Mouse (Mus musculus) limb, embryonic 10.5 days (tissue): ENCODE results near the gene Lck. TPM values are rescaled to one million over a fixed set of nuclear protein-coding genes. Genes with fewer than 3 reads are reported as not detected.

ENCODE experiments used
- DNase-seq: peaks from one replicate; pipeline ENCODE4 v3.0.0-alpha.2; 2017; ENCODE audit warnings: low spot score
- H3K27ac ChIP-seq: fragments of 300-500 bp; sonication (generic); 2 replicates; pipeline ENCODE4 v1.5.1; 2016; ENCODE audit warnings: mild to moderate bottlenecking
- H3K27me3 ChIP-seq: fragments of 300-500 bp; sonication (generic); 2 replicates; pipeline ENCODE4 v1.6.1; 2016; ENCODE audit warnings: low read depth, mild to moderate bottlenecking; ENCODE audit not compliant: poor library complexity, severe bottlenecking
- H3K36me3 ChIP-seq: fragments of 300-500 bp; sonication (generic); 2 replicates; pipeline ENCODE4 v1.6.1; 2016; ENCODE audit warnings: mild to moderate bottlenecking, moderate library complexity
- H3K4me1 ChIP-seq: fragments of 300-500 bp; sonication (generic); 2 replicates; pipeline ENCODE4 v1.6.1; 2016
- H3K4me3 ChIP-seq: fragments of 300-500 bp; sonication (generic); 2 replicates; pipeline ENCODE4 v1.5.1; 2016; ENCODE audit warnings: mild to moderate bottlenecking, moderate library complexity
- H3K9me3 ChIP-seq: fragments of 300-500 bp; sonication (generic); replicated peaks from 2 replicates; pipeline ENCODE4 v1.6.1; 2016; ENCODE audit warnings: mild to moderate bottlenecking
- WGBS: fragments of 180-500 bp; shearing (Covaris S2); methylation state at CpG from one replicate; pipeline ENCODE4 v1.1.7; 2016; 5-methylcytosine and 5-hydroxymethylcytosine counted together
- polyA plus RNA-seq: library from polyadenylated mRNA; unstranded; fragments of >200 nt; fragmentation: Nextera tagmentation; extraction: Ambion mirVana; gene quantifications from 2 replicates; pipeline ENCODE4 v1.2.1, GENCODE M21; 2016

The Lck gene
- polyA plus RNA-seq, 1 experiment from 2014 or later, result 10.3 TPM

DNA sequence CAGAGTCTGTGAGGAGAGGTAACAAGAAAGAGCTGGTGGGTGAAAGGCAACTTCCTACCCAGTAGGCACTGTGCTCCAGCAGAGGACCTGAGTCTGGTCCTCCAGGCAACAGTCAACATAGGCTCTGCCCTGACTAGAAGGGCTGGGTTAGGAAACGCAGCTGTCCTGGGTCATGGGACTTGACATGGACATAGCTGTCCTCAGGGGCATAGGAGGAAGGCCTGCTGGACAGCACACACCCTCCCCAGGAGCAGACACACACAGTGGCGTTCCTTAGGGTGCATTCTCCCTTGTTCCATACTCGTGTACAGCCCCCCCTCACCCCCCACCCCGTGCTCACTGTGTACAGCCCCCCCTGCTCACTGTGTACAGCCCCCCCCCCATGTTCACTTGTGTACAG is 37.0 kb upstream of the Lck start:
- Histone ChIP-seq H3K27ac (no peak overlapping the region), H3K4me1 (peaks cover 7% of the 10 kb centered on the region), H3K36me3 (peaks cover 48% of the 10 kb centered on the region), H3K4me3 (no peak overlapping the region), H3K27me3 (no peaks in the 10 kb centered on the region), H3K9me3 (no peaks in the 10 kb centered on the region)
- WGBS, result 80% methylated on average over 4 of the region's 4 CpGs
- DNase-seq, result no peak

DNA sequence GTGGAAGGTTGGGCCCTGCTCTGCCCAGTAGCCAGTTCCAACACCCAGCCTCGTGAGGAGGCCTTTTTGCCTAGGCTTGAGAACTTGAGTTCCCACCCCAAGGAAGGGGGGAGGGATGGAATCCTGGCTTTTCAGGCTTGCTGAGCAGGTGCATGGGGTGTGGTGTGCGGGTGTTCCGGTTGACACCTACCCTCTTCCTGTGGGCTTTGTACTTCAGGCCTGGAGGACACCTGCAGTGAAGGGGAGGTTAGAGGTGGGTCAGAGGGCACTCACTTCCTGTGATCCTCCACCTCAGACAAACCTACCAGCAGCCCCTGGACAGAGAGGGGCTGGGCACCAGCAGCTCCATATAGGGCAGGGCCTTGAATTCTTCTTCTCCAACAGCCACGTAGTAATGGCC is 36.6 kb upstream of the Lck start:
- Histone ChIP-seq H3K27ac (no peak overlapping the region), H3K4me1 (peaks cover 7% of the 10 kb centered on the region), H3K36me3 (peaks cover 52% of the 10 kb centered on the region), H3K4me3 (no peak overlapping the region), H3K27me3 (no peaks in the 10 kb centered on the region), H3K9me3 (no peaks in the 10 kb centered on the region)
- no peak for DNase-seq
- WGBS, result 72% methylated on average over 4 of the region's 4 CpGs

DNA sequence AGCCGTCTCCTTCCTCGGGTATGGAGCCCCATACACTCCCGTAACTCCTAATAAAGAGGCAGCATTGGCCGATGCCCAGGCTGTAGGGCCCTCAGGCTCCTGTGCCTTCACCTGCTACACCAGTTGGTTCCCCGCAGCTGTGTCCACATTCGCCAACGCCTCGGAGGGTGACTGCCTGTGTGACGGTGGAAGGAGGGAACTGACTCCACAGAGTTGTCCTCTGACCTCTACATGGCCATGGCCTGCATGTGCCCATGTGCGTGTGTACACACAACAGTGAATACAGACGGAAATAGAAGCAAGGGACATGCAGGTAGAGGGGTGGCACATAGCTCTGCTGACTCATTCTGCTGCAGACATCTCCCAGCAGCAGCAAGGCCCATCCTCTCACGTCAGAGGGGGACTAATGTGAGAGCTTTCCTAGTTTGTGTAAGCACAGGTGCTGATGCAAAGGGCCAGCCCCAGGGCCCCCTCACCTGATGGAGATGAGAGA is 35.7 kb upstream of the Lck start:
- WGBS, result 89% methylated on average over 12 of the region's 12 CpGs
- Histone ChIP-seq H3K27me3 (no peaks in the 10 kb centered on the region), H3K4me1 (peaks cover 7% of the 10 kb centered on the region), H3K9me3 (no peaks in the 10 kb centered on the region), H3K4me3 (no peak overlapping the region), H3K27ac (0 out of 2 replicates have a peak overlapping the region, but pooled peaks have one; percentile 50), H3K36me3 (peaks cover 61% of the 10 kb centered on the region)
- no peak for DNase-seq

DNA sequence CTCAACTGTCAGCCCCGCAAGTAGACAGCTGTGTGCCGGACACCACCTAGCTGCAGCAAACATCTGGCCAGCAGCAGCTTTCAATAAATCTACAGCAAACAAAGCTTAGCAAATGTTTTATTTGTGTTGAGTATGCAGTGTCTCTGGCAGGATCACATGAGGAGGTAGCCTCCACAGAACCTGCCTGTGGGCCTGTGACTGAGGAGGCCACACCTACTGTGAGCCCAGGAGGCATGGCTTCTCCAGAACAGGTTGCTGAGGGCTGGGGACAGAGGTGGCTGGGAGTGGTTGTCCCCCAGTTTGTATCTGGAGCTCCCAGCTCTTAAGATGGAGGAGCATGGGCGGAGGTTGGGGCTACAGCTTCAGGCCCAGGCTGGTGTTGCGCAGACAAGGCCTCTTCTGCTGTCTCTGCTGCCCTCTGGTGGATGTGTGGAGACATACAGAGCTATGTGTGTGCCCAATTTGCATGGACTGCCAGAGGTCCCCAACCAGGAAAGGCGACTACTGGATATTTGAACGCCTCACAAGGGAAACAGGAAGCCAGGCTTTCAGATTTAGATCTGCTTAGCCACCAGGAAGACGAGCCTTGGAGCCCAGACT is 35.1 kb upstream of the Lck start:
- 41% methylated on average over 7 of the region's 7 CpGs for WGBS
- Histone ChIP-seq H3K4me3 (no peak overlapping the region), H3K27me3 (no peaks in the 10 kb centered on the region), H3K27ac (0 out of 2 replicates have a peak overlapping the region, but pooled peaks have one; percentile 50), H3K9me3 (no peaks in the 10 kb centered on the region), H3K4me1 (peaks cover 7% of the 10 kb centered on the region), H3K36me3 (peaks cover 67% of the 10 kb centered on the region)
- DNase-seq, result peak; percentile 87

DNA sequence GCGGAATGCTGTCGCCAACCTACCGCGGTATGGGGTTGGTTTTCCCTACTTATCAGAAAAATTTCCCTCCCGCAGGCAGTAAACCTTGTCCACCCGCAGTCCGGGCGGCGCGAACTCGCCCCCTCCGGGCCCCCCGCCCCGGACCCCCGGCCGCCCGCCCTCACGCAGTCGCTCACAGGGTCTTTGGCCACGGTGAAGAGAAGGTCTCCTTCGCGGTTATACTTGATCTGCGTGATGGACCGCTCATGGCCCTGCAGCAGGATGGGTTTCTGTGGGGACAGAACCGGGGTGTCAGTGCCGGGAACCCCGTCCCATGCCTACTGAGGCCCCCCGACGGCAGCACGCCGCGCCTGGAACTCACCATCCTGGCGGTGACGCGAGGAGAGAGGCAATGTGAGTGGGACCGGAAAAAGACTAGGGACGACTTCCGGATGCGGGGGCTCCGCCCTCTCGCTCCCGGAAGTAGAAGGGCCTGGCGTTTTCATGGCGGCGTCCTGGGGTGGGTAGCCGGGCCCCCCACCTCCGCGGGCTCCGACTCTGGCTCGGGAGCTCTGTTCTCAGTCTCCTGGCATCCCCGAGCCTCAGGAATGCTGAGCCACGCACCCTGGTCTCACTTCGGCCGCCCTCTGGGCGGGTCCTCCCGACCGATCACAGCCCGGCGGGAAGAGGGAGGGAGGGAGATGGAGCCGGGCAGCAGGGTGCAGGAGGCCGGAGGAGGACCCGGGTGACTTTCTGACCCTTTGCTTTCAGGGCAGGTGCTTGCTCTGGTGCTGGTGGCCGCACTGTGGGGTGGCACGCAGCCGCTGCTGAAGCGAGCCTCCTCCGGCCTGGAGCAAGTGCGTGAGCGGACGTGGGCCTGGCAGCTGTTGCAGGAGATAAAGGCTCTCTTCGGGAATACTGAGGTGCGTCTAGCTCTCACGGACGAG is 27.1 kb upstream of the Lck start, which contains the start of the genes Eif3i and Tmem234:
Gene Eif3i (minus strand): TSS at position 416 of the 926 bp plus-strand sequence.
Gene Tmem234 (plus strand): TSS at position 436 of the 926 bp plus-strand sequence.
- peak within 1 kb of the TSS; percentile 93 for H3K27ac ChIP-seq
- peak; percentile 91 for DNase-seq

DNA sequence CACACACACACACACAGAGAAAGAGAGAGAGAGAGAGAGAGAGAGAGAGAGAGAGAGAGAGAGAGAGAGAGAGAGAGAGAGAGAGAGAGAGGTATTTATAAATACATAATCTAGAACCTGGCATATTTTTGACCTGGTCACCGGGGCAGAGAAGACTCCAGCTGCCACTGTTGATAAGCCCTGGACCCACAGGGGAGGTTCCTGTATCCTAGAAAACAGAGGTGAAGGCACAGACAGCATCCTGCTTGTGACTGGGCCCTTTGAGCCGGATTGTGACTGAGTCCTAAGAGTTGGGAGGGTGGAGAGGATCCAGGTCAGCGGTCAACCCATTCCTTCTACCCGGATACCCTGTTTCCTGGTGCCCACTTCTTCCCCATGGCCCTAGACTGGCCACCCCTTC is 15.4 kb upstream of the Lck start:
- no peak overlapping the region for H3K27ac ChIP-seq
- H3K4me1 ChIP-seq, result peaks cover 22% of the 10 kb centered on the region

More for the DNA sequence above, 27.1 kb upstream of the Lck start, which contains the start of the genes Eif3i and Tmem234:
- Histone ChIP-seq H3K27me3 (no peaks in the 10 kb centered on the region), H3K9me3 (no peaks in the 10 kb centered on the region), H3K4me1 (peaks cover 28% of the 10 kb centered on the region), H3K36me3 (peaks cover 77% of the 10 kb centered on the region), H3K4me3 (peak within 1 kb of the TSS; percentile 100)
- WGBS, result under 1% methylated on average over 74 of the region's 74 CpGs

DNA sequence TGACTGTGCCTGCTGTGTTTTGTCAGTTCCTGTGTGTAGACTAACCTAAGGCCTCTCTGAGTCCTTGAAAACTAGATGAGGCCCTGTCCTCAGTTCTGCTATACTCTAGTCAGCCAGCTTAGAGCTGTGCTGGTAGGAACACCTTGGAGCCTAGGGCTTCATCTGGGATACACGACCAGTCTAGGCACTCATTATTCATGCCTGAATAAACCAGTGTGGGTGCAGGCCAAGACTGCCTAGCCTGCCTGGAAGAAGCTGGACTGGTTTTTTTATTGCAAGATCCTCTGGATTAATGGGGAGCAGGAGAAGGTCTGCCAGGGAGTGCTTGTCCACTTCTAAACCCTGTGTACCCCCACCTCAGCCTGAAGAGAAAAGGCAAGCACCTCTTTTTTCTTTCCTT is 13.5 kb upstream of the Lck start:
- no peak for DNase-seq

More for the DNA sequence above, 15.4 kb upstream of the Lck start:
- WGBS, result 81% methylated on average over 4 of the region's 4 CpGs
- H3K4me3 ChIP-seq, result no peak overlapping the region
- H3K36me3 ChIP-seq, result peaks cover 40% of the 10 kb centered on the region
- no peak for DNase-seq
- no peaks in the 10 kb centered on the region for H3K9me3 ChIP-seq
- H3K27me3 ChIP-seq, result no peaks in the 10 kb centered on the region

DNA sequence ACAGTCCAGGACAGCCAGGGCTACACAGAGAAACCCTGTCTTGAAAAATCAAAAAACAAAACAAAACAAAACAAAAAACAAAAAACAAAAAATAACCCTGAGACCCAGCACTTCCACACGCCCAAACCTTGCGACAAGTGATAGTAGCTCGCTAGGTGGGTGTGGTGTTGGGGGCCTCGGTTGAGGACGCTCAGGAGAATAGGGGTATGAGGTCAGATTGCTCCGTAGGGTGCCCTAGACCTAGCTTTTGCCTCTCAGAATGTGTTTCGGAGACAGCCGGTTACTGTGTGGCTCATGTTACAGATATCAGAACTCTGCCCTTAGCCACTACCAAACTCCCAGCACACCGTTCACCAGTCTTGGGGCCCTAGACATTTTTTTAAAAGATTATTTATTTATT is 12.3 kb upstream of the Lck start:
- Histone ChIP-seq H3K27ac (0 out of 2 replicates have a peak overlapping the region, but pooled peaks have one; percentile 79), H3K4me1 (peaks cover 22% of the 10 kb centered on the region)
- WGBS, result 77% methylated on average over 9 of the region's 9 CpGs

More for the DNA sequence above, 13.5 kb upstream of the Lck start:
- WGBS, result 67% methylated on average over 1 of the region's 1 CpGs
- Histone ChIP-seq H3K9me3 (no peaks in the 10 kb centered on the region), H3K4me1 (peaks cover 22% of the 10 kb centered on the region), H3K27me3 (no peaks in the 10 kb centered on the region), H3K4me3 (no peak overlapping the region), H3K36me3 (peaks cover 21% of the 10 kb centered on the region), H3K27ac (no peak overlapping the region)

DNA sequence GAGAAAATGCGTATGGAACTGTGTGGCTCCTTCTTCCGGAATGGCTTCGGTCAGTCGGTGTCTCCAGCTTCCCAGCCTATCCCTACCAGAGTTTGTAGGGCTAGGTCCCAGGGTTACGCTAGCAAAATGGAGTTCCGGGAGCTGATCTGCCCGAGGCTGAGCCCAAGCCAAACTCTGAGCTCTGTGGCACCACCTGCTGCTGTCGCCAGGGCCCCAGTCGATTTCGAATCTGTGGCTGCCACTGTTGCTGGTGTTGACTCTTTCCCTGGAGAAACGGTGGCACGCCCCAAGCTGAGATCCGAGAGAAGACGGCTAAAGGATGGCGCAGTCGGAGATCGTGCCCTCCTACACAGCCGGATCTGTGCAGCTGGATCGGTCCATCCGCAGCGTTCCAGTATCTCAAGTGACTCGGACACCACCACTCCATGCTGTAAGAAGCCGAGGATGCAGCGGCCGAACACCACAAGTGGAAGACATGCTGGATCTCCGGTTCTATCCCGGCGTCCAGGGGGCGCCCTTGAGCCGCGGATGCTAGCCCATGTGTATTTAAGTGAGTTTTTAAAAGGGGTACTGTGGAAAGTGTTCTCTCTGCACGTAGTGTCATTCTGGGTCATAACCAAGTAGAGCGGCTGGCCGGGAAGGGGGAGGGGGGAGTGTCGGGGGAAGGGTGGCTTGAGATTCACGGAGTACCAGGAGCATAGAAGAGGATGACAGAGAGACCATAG is 11.6 kb upstream of the Lck start:
- H3K36me3 ChIP-seq, result peaks cover 2% of the 10 kb centered on the region
- WGBS, result 2% methylated on average over 36 of the region's 36 CpGs

More for the DNA sequence above, 12.3 kb upstream of the Lck start:
- H3K4me3 ChIP-seq, result peak overlapping the region; percentile 56; the same call in 1 of the 2 replicates
- DNase-seq, result no peak
- H3K27me3 ChIP-seq, result no peaks in the 10 kb centered on the region
- H3K36me3 ChIP-seq, result peaks cover 10% of the 10 kb centered on the region
- no peaks in the 10 kb centered on the region for H3K9me3 ChIP-seq

DNA sequence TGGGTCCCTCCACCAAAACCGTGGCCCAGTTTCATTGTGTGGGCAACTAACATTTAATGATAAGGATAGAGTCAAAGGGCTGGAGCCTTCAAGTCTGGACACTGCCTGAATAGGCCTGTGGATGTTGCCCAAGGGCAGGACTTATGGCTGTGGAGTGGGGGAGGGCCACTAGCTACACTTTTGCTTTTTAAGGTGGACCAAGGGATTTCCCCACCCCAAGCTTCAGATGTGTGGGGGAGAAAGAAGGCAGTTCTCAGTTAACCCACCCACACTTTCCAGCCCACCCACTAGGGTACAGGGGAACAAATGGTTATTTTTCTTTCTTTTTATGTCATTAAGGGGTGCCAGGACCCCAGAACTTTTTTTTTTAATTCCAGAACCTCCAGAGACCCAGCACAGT is 10.9 kb upstream of the Lck start:
- WGBS, result 69% methylated on average over 1 of the region's 1 CpGs
- Histone ChIP-seq H3K27me3 (no peaks in the 10 kb centered on the region), H3K36me3 (no peaks in the 10 kb centered on the region), H3K27ac (peak overlapping the region; percentile 79; the same call in 1 of the 2 replicates), H3K4me3 (peak overlapping the region; percentile 56), H3K4me1 (peaks cover 22% of the 10 kb centered on the region), H3K9me3 (no peaks in the 10 kb centered on the region)
- no peak for DNase-seq

More for the DNA sequence above, 11.6 kb upstream of the Lck start:
- H3K27me3 ChIP-seq, result no peaks in the 10 kb centered on the region
- DNase-seq, result peak; percentile 87
- peaks cover 22% of the 10 kb centered on the region for H3K4me1 ChIP-seq
- H3K4me3 ChIP-seq, result peak overlapping the region; percentile 56
- peak overlapping the region; percentile 79 for H3K27ac ChIP-seq
- no peaks in the 10 kb centered on the region for H3K9me3 ChIP-seq

DNA sequence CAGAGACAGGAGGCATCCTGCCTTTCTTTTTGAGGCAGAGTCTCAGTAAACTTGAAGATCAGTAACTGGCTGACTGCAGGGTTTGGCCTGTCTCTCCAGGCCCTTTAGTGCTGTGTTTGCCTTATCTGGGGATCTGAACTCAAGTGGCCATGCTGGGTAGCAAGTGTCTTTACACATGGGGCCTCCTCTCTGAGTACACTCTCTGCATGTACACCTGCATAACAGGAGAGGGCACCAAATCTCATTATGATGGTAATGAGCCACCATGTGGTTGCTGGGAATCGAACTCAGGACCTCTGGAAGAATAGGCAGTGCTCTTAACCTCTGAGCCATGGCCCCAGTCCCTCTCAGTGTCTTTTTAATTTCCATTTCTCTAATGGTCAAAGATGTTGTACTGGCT is 8.8 kb upstream of the Lck start:
- H3K27me3 ChIP-seq, result 0 out of 2 replicates have a peak, but pooled peaks cover 4% of the 10 kb centered on the region
- H3K4me3 ChIP-seq, result no peak overlapping the region
- H3K36me3 ChIP-seq, result no peaks in the 10 kb centered on the region
- peaks cover 18% of the 10 kb centered on the region for H3K4me1 ChIP-seq
- no peaks in the 10 kb centered on the region for H3K9me3 ChIP-seq
- DNase-seq, result no peak
- no peak overlapping the region for H3K27ac ChIP-seq
- WGBS, result 91% methylated on average over 1 of the region's 1 CpGs

DNA sequence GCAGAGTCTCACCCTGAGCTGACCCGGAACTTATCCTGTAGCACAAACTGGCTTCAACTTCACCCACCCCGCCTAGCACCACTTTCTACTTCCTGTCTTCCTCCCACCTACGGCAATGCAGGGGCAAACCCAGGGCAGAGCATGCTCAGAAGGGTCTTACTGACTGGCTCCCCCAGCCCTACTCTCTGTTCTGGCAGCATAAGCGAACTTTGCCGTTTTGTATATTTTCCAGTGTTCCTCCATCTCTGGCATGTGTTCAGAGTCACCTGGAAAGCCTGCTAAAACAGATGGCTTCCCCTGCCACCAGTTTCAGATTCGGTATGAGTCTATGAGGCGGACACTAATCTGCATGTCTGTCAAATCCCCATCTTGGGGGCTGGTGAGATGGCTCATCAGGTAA is 6.9 kb upstream of the Lck start:
- no peak for DNase-seq
- Histone ChIP-seq H3K9me3 (no peaks in the 10 kb centered on the region), H3K4me3 (no peak overlapping the region), H3K27me3 (0 out of 2 replicates have a peak, but pooled peaks cover 4% of the 10 kb centered on the region), H3K27ac (no peak overlapping the region), H3K4me1 (peaks cover 23% of the 10 kb centered on the region), H3K36me3 (no peaks in the 10 kb centered on the region)
- WGBS, result 80% methylated on average over 7 of the region's 7 CpGs
